In the genomic region with DNA sequence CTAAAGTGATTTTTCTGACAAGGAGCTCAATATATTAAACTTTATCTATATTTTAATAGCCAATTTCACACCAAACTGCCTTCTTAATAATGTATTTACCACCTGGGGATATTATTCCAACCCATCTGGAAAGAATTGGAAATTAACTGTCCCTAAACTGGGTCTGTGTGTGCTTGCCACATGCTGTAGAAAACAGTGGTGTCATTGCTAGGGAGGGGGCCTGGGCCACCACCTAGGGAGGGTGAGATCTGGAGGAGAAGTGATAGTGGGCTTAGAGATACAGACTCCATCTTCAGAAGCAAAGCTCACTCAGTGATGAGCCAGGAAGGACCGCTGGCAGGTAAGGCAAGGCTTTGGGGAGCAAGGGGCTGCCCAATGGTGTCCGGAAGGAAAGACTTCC, we compare ENCODE assay signal across 14 mouse cellular contexts.
"Had no signal": no experiment of that assay in that cellular context is flagged by ENCODE, and none has a peak within 500 bp of the region (broad histone marks: within the 10 kb centered on the region; RNA-seq: fewer than 3 reads in every experiment).

No protein-coding gene starts in this region.

- H3K9ac ChIP-seq: liver, embryonic 13.5 days; stomach, embryonic 15.5 days had no signal

- H3K4me2 ChIP-seq: liver, embryonic 13.5 days; stomach, embryonic 15.5 days had no signal

- H3K9me3 ChIP-seq: liver, embryonic 13.5 days; stomach, embryonic 15.5 days had no signal

- H3K4me3 ChIP-seq: left cerebral cortex, adult 2 months; liver, embryonic 13.5 days; stomach, embryonic 15.5 days had no signal

- DNase-seq: kidney, adult 18-20 months; kidney, adult 9 months; kidney, postnatal 14 days; kidney, postnatal 4 days; liver, embryonic 13.5 days; lung, adult 2 months; lung, postnatal 14 days; lung, postnatal 4 days; retina, postnatal 1 day; spleen, adult 18-20 months; thymus, postnatal 25 days had no signal

- H3K4me1 ChIP-seq: liver, embryonic 13.5 days; stomach, embryonic 15.5 days had no signal

- H3K27ac ChIP-seq: left cerebral cortex, adult 2 months; liver, embryonic 13.5 days; stomach, embryonic 15.5 days had no signal

- ATAC-seq: intestine, embryonic 16.5 days had no signal

- H3K36me3 ChIP-seq: liver, embryonic 13.5 days; stomach, embryonic 15.5 days had no signal

- H3K27me3 ChIP-seq: liver, embryonic 13.5 days; stomach, embryonic 15.5 days had no signal
